Mouse (Mus musculus) limb, embryonic 13.5 days (tissue): ENCODE measurements at regions not wholly inside any gene's neighbourhood (a gene's known extent, or its start where the extent isn't known, plus 50 kb on each side); places are given as distances from the start of the nearest gene placed in this dataset.

Experiments used
- ATAC-seq: fragments of 200-750 bp; cut with Nextera tagmentation; 2 replicates; pipeline ENCODE4 v1.8.0; 2017; ENCODE audit warnings: low read depth, moderate number of reproducible peaks, moderate TSS enrichment; ENCODE audit not compliant: low FRiP score
- H3K27ac ChIP-seq: fragments of 300-500 bp; sonication (generic); 2 replicates; pipeline ENCODE4 v1.5.1; 2015; ENCODE audit warnings: inconsistent platforms, mild to moderate bottlenecking, moderate library complexity
- H3K27me3 ChIP-seq: fragments of 300-500 bp; sonication (generic); 2 replicates; pipeline ENCODE4 v1.6.1; 2015; ENCODE audit warnings: mild to moderate bottlenecking, inconsistent platforms
- H3K36me3 ChIP-seq: fragments of 300-500 bp; sonication (generic); 2 replicates; pipeline ENCODE4 v1.6.1; 2015; ENCODE audit warnings: inconsistent platforms, mild to moderate bottlenecking, moderate library complexity
- H3K4me1 ChIP-seq: fragments of 300-500 bp; sonication (generic); 2 replicates; pipeline ENCODE4 v1.6.1; 2015; ENCODE audit warnings: inconsistent platforms
- H3K4me2 ChIP-seq: fragments of 300-500 bp; sonication (generic); replicated peaks from 2 replicates; pipeline ENCODE4 v1.6.1; 2015; ENCODE audit warnings: inconsistent platforms, mild to moderate bottlenecking, moderate library complexity
- H3K4me3 ChIP-seq: fragments of 300-500 bp; sonication (generic); 2 replicates; pipeline ENCODE4 v1.5.1; 2015; ENCODE audit warnings: moderate library complexity, mild to moderate bottlenecking, inconsistent platforms
- H3K9ac ChIP-seq: fragments of 300-500 bp; sonication (generic); 2 replicates; pipeline ENCODE4 v1.6.1; 2015; ENCODE audit warnings: mild to moderate bottlenecking, inconsistent platforms
- H3K9me3 ChIP-seq: fragments of 300-500 bp; sonication (generic); 2 replicates; pipeline ENCODE4 v1.6.1; 2016; ENCODE audit warnings: inconsistent platforms
- WGBS: fragments of 180-500 bp; shearing (Covaris S2); methylation state at CpG from one replicate; pipeline ENCODE4 v1.1.7; 2015; 5-methylcytosine and 5-hydroxymethylcytosine counted together

GRCm38 (mm10) chr5:111527741-111528140 lies 110.6 kb downstream of the Mn1 start:
- Histone ChIP-seq H3K36me3 (no peaks in the 10 kb centered on the region), H3K4me2 (no peak overlapping the region), H3K4me3 (no peak overlapping the region), H3K27me3 (peaks cover 18% of the 10 kb centered on the region), H3K9me3 (no peaks in the 10 kb centered on the region), H3K4me1 (peaks cover 31% of the 10 kb centered on the region), H3K9ac (no peak overlapping the region), H3K27ac (no peak overlapping the region)
- WGBS = 81% methylated on average over 10 of the region's 10 CpGs
- ATAC-seq = no peak

GRCm38 (mm10) chr5:111529096-111529495 lies 111.9 kb downstream of the Mn1 start:
- 0 out of 2 replicates have a peak overlapping the region, but pooled peaks have one; percentile 39 for H3K9ac ChIP-seq
- WGBS = 36% methylated on average over 9 of the region's 9 CpGs

GRCm38 (mm10) chr5:111530628-111531524 lies 113.7 kb downstream of the Mn1 start:
- WGBS = 15% methylated on average over 26 of the region's 26 CpGs
- Histone ChIP-seq H3K36me3 (no peaks in the 10 kb centered on the region), H3K27ac (0 out of 2 replicates have a peak overlapping the region, but pooled peaks have one; percentile 12), H3K4me2 (peak overlapping the region; percentile 54), H3K27me3 (peaks cover 21% of the 10 kb centered on the region), H3K9me3 (no peaks in the 10 kb centered on the region), H3K9ac (no peak overlapping the region), H3K4me1 (peaks cover 62% of the 10 kb centered on the region), H3K4me3 (no peak overlapping the region)
- no peak; the same call in 1 of the 2 replicates for ATAC-seq

More at GRCm38 (mm10) chr5:111529096-111529495, 111.9 kb downstream of the Mn1 start:
- Histone ChIP-seq H3K4me2 (no peak overlapping the region), H3K27me3 (peaks cover 20% of the 10 kb centered on the region), H3K9me3 (no peaks in the 10 kb centered on the region), H3K4me1 (peaks cover 45% of the 10 kb centered on the region), H3K36me3 (no peaks in the 10 kb centered on the region), H3K4me3 (no peak overlapping the region), H3K27ac (no peak overlapping the region)
- no peak for ATAC-seq

- Histone ChIP-seq H3K36me3 (no peaks in the 10 kb centered on the region), H3K27me3 (peaks cover 15% of the 10 kb centered on the region; the same call in 1 of the 2 replicates), H3K4me1 (peaks cover 69% of the 10 kb centered on the region), H3K9ac (no peak overlapping the region), H3K4me2 (no peak overlapping the region), H3K9me3 (no peaks in the 10 kb centered on the region), H3K4me3 (no peak overlapping the region), H3K27ac (no peak overlapping the region)
- WGBS = 66% methylated on average over 9 of the region's 9 CpGs
- no peak for ATAC-seq
These were observed 115.4 kb downstream of the Mn1 start for GRCm38 (mm10) chr5:111532446-111533035.

GRCm38 (mm10) chr5:111535978-111536377 lies 118.8 kb downstream of the Mn1 start:
- Histone ChIP-seq H3K27me3 (peaks cover 10% of the 10 kb centered on the region; the same call in 1 of the 2 replicates), H3K4me1 (peaks cover 71% of the 10 kb centered on the region), H3K4me3 (no peak overlapping the region), H3K4me2 (no peak overlapping the region), H3K9ac (no peak overlapping the region), H3K9me3 (no peaks in the 10 kb centered on the region), H3K27ac (0 out of 2 replicates have a peak overlapping the region, but pooled peaks have one; percentile 33), H3K36me3 (no peaks in the 10 kb centered on the region)
- no peak for ATAC-seq
- 5% methylated on average over 13 of the region's 13 CpGs for whole genome bisulfite sequencing

GRCm38 (mm10) chr5:111538560-111539450 lies 121.6 kb downstream of the Mn1 start:
- Histone ChIP-seq H3K4me3 (no peak overlapping the region), H3K9me3 (no peaks in the 10 kb centered on the region), H3K27ac (0 out of 2 replicates have a peak overlapping the region, but pooled peaks have one; percentile 33), H3K27me3 (peaks cover 6% of the 10 kb centered on the region; the same call in 1 of the 2 replicates), H3K36me3 (no peaks in the 10 kb centered on the region), H3K4me2 (no peak overlapping the region), H3K4me1 (peaks cover 45% of the 10 kb centered on the region), H3K9ac (peak overlapping the region; percentile 35; the same call in 1 of the 2 replicates)
- no peak for ATAC-seq
- WGBS = 52% methylated on average over 13 of the region's 13 CpGs

- H3K4me2 ChIP-seq = no peak overlapping the region
- no peak overlapping the region for H3K27ac ChIP-seq
- WGBS = 8% methylated on average over 3 of the region's 3 CpGs
- H3K27me3 ChIP-seq = no peaks in the 10 kb centered on the region
- no peaks in the 10 kb centered on the region for H3K9me3 ChIP-seq
- H3K4me3 ChIP-seq = no peak overlapping the region
- no peak overlapping the region for H3K9ac ChIP-seq
- no peak for ATAC-seq
- no peaks in the 10 kb centered on the region for H3K36me3 ChIP-seq
- peaks cover 28% of the 10 kb centered on the region for H3K4me1 ChIP-seq
These were observed 123.3 kb downstream of the Mn1 start for GRCm38 (mm10) chr5:111540486-111540885.

GRCm38 (mm10) chr5:111542077-111542476 lies 124.9 kb downstream of the Mn1 start:
- Histone ChIP-seq H3K27me3 (no peaks in the 10 kb centered on the region), H3K9me3 (no peaks in the 10 kb centered on the region), H3K27ac (no peak overlapping the region), H3K4me1 (peaks cover 18% of the 10 kb centered on the region), H3K36me3 (no peaks in the 10 kb centered on the region), H3K4me2 (no peak overlapping the region), H3K4me3 (no peak overlapping the region), H3K9ac (no peak overlapping the region)
- 86% methylated on average over 3 of the region's 3 CpGs for WGBS
- no peak for ATAC-seq

- no peaks in the 10 kb centered on the region for H3K36me3 ChIP-seq
- H3K4me1 ChIP-seq = peaks cover 13% of the 10 kb centered on the region; the same call in 1 of the 2 replicates
- H3K9ac ChIP-seq = no peak overlapping the region
- H3K27ac ChIP-seq = no peak overlapping the region
- H3K27me3 ChIP-seq = no peaks in the 10 kb centered on the region
- no peak overlapping the region for H3K4me3 ChIP-seq
- 80% methylated on average over 9 of the region's 9 CpGs for WGBS
- no peak overlapping the region for H3K4me2 ChIP-seq
- H3K9me3 ChIP-seq = no peaks in the 10 kb centered on the region
- ATAC-seq = no peak
These were observed 126.7 kb downstream of the Mn1 start for GRCm38 (mm10) chr5:111543721-111544495.

GRCm38 (mm10) chr5:111553471-111554382 lies 136.6 kb downstream of the Mn1 start:
- Histone ChIP-seq H3K9me3 (no peaks in the 10 kb centered on the region), H3K9ac (no peak overlapping the region), H3K4me2 (no peak overlapping the region), H3K27ac (peak overlapping the region; percentile 89), H3K27me3 (peaks cover 12% of the 10 kb centered on the region; the same call in 1 of the 2 replicates), H3K4me1 (peaks cover 32% of the 10 kb centered on the region), H3K4me3 (no peak overlapping the region), H3K36me3 (no peaks in the 10 kb centered on the region)
- no peak for ATAC-seq
- WGBS = 84% methylated on average over 16 of the region's 16 CpGs
